Mouse (Mus musculus) cerebellum, postnatal 14 days (tissue): Measurements from ENCODE around the gene Gm28038.
A peak's percentile ranks its signal among the peaks of the same experiment; 100 is the strongest.

Source experiments
- DNase-seq, 2 experiments: peaks; one replicate each; pipeline ENCODE4 v3.0.0; 2021; ENCODE audit warnings: mixed read lengths in 2 of 2

Gm28038 gene

GRCm38 (mm10) chr2:30280743-30281142, at the start of gene Gm28038:
Gene Gm28038 (plus strand): TSS chr2:30281043.
- DNase-seq = no peak

GRCm38 (mm10) chr2:30235593-30235992, 45.2 kb upstream of the Gm28038 start:
- no peak for DNase-seq

- DNase-seq = no peak
Observed at GRCm38 (mm10) chr2:30236426-30237198, 44.2 kb upstream of the Gm28038 start.

- peak; percentile 100 for DNase-seq
Observed at GRCm38 (mm10) chr2:30237199-30237880, 43.5 kb upstream of the Gm28038 start, which contains the start of gene Lrrc8a. Gene Lrrc8a (plus strand): TSS chr2:30237715.

- peak in 1 of 2 experiments; percentile 70 for DNase-seq
Observed at GRCm38 (mm10) chr2:30237881-30238280, 43.0 kb upstream of the Gm28038 start.

GRCm38 (mm10) chr2:30238906-30239465, 41.9 kb upstream of the Gm28038 start:
- DNase-seq = no peak

GRCm38 (mm10) chr2:30239777-30240176, 41.1 kb upstream of the Gm28038 start:
- DNase-seq = peak in 1 of 2 experiments; percentile 32

GRCm38 (mm10) chr2:30240267-30240666, 40.6 kb upstream of the Gm28038 start, which contains the start of gene Gm28035:
Gene Gm28035 (plus strand): TSS chr2:30240567.
- DNase-seq = no peak

GRCm38 (mm10) chr2:30242509-30242908, 38.3 kb upstream of the Gm28038 start:
- peak; percentile 56 to 74 for DNase-seq

- no peak for DNase-seq
Observed at GRCm38 (mm10) chr2:30243391-30243790, 37.5 kb upstream of the Gm28038 start.

GRCm38 (mm10) chr2:30244595-30245178, 36.2 kb upstream of the Gm28038 start:
- no peak for DNase-seq

- DNase-seq = no peak
Observed at GRCm38 (mm10) chr2:30247036-30247435, 33.8 kb upstream of the Gm28038 start.

GRCm38 (mm10) chr2:30247681-30248080, 33.2 kb upstream of the Gm28038 start:
- DNase-seq = no peak

- DNase-seq = no peak
Observed at GRCm38 (mm10) chr2:30249182-30249581, 31.7 kb upstream of the Gm28038 start.

GRCm38 (mm10) chr2:30250166-30251128, 30.4 kb upstream of the Gm28038 start:
- DNase-seq = peak; percentile 60 to 68

GRCm38 (mm10) chr2:30251417-30252104, 29.3 kb upstream of the Gm28038 start:
- peak in 1 of 2 experiments; percentile 34 for DNase-seq

- no peak for DNase-seq
Observed at GRCm38 (mm10) chr2:30252521-30252920, 28.3 kb upstream of the Gm28038 start.

- DNase-seq = no peak
Observed at GRCm38 (mm10) chr2:30253809-30254208, 27.0 kb upstream of the Gm28038 start.

- no peak for DNase-seq
Observed at GRCm38 (mm10) chr2:30255631-30256395, 25.0 kb upstream of the Gm28038 start.

- DNase-seq = no peak
Observed at GRCm38 (mm10) chr2:30256616-30257350, 24.1 kb upstream of the Gm28038 start.
